Mouse (Mus musculus) C2C12 (cell line): ENCODE results near the gene Eef1akmt2.

Experiments
- CTCF ChIP-seq: IDR thresholded peaks from one replicate; pipeline ENCODE4 v1.5.1; 2011; ENCODE audit not compliant: control insufficient read depth, insufficient read depth, insufficient read length
- MYOD1 ChIP-seq: IDR thresholded peaks from one replicate; pipeline ENCODE4 v1.6.1; 2011; ENCODE audit warnings: low read depth; ENCODE audit not compliant: control insufficient read depth, insufficient read length
- MYOG ChIP-seq: IDR thresholded peaks from one replicate; pipeline ENCODE4 v1.6.1; 2011; ENCODE audit not compliant: control insufficient read depth, insufficient read length; ENCODE audit errors: extremely low read depth
- USF1 ChIP-seq: IDR thresholded peaks from one replicate; pipeline ENCODE4 v1.6.1; 2011; ENCODE audit warnings: low read depth, mild to moderate bottlenecking, control low read depth, moderate library complexity

DNA sequence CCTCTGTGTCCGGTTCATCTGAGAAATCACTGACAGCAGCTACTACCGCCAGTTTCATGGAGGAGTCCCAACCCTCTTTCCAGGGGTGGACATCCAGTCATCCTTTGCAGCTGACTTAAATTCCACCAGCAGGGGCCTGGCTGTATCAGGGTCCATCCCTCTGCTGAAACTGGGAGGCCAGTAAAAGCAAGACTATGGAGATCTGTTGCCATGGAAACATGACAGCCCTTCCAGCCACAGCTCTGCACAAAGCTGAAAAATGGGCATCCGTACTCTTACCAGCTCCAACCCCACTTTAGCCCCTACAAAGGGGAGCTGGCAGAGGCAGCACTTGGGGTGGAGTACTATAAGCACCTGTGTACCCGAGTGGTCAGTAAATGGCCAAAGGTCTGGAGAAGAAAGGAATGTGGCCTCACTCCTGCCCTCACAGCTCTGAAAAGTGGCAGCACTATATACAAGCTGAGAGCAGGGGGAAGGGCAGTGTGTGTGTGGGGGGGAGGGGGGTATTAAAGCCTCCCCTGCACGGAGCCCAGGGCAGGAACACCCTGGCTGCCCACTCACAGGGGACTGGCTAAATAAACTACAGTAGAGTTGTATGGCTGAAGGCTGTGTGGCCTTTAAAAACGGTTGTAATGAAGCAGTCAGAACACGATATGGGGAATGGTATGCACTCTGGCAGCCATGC, 71.2 kb downstream of the Eef1akmt2 start:
- TF ChIP-seq CTCF (no peak), MYOD1 (no peak), USF1 (no peak), MYOG (no peak)
